Mouse (Mus musculus) midbrain, embryonic 13.5 days (tissue): ENCODE measurements around the gene Smyd3. TPM values are rescaled to one million over a fixed set of nuclear protein-coding genes. Genes with fewer than 3 reads are reported as not detected.

Experiments used
- ATAC-seq: fragments of 200-750 bp; cut with Nextera tagmentation; 2 replicates; pipeline ENCODE4 v1.8.0; 2017; ENCODE audit warnings: mild to moderate bottlenecking, moderate TSS enrichment, moderate library complexity
- H3K27ac ChIP-seq: fragments of 300-500 bp; sonication (generic); 2 replicates; pipeline ENCODE4 v1.5.1; 2015; ENCODE audit warnings: inconsistent platforms, mild to moderate bottlenecking, moderate library complexity
- H3K27me3 ChIP-seq: fragments of 300-500 bp; sonication (generic); 2 replicates; pipeline ENCODE4 v1.6.1; 2015; ENCODE audit warnings: mild to moderate bottlenecking, inconsistent platforms
- H3K36me3 ChIP-seq: fragments of 300-500 bp; sonication (generic); 2 replicates; pipeline ENCODE4 v1.6.1; 2015; ENCODE audit warnings: mild to moderate bottlenecking, inconsistent platforms
- H3K4me1 ChIP-seq: fragments of 300-500 bp; sonication (generic); replicated peaks from 2 replicates; pipeline ENCODE4 v1.6.1; 2015; ENCODE audit warnings: inconsistent platforms
- H3K4me2 ChIP-seq: fragments of 300-500 bp; sonication (generic); replicated peaks from 2 replicates; pipeline ENCODE4 v1.6.1; 2015; ENCODE audit warnings: moderate library complexity, mild to moderate bottlenecking, inconsistent platforms
- H3K4me3 ChIP-seq: fragments of 300-500 bp; sonication (generic); replicated peaks from 2 replicates; pipeline ENCODE4 v1.5.1; 2015; ENCODE audit warnings: mild to moderate bottlenecking, inconsistent platforms
- H3K9ac ChIP-seq: fragments of 300-500 bp; sonication (generic); replicated peaks from 2 replicates; pipeline ENCODE4 v1.6.1; 2015; ENCODE audit warnings: mild to moderate bottlenecking, inconsistent platforms
- H3K9me3 ChIP-seq: fragments of 300-500 bp; sonication (generic); 2 replicates; pipeline ENCODE4 v1.6.1; 2016; ENCODE audit warnings: mild to moderate bottlenecking, inconsistent platforms
- WGBS: fragments of 180-500 bp; shearing (Covaris S2); methylation state at CpG from one replicate; pipeline ENCODE4 v1.1.7; 2015; 5-methylcytosine and 5-hydroxymethylcytosine counted together
- polyA plus RNA-seq: library from polyadenylated mRNA; unstranded; fragments of >200 nt; fragmentation: Nextera tagmentation; extraction: Ambion mirVana; gene quantifications from 2 replicates; pipeline ENCODE4 v1.2.1, GENCODE M21; 2015

The Smyd3 gene
- polyA plus RNA-seq, 1 experiment from 2014 or later, result 14.5 TPM

DNA sequence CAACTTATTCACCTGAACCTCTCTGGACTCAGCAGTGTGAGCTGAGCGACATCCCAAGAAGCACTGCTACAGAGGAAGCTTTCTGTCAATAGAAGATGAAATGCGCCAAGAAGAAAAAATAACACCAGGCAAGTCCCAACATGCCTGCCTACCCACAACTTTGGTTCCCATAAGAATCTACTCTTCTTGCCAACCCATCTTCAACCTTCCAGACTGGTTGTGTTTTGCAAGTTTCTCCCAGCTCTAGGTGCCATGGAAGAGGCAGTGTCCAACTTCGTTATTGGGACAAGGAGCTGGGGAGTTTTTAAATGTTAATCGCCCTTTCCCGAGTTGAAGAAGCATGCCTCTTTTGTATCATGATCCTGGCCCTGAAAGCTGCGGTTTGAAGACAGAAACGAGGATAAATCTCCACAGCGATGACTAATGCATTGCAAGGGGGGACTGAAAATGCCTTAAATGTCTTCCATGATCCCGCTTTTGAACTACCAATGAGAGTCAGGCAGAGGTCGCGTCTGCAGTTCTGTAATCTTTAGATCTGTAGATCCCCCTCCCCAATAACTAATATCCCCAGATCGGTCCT is 376.7 kb downstream of the Smyd3 start:
- Histone ChIP-seq H3K4me1 (peaks cover 10% of the 10 kb centered on the region), H3K36me3 (no peaks in the 10 kb centered on the region), H3K27me3 (no peaks in the 10 kb centered on the region), H3K27ac (no peak overlapping the region), H3K4me2 (no peak overlapping the region), H3K9me3 (no peaks in the 10 kb centered on the region), H3K4me3 (no peak overlapping the region), H3K9ac (no peak overlapping the region)
- no peak for ATAC-seq
- 78% methylated on average over 12 of the region's 12 CpGs for WGBS

DNA sequence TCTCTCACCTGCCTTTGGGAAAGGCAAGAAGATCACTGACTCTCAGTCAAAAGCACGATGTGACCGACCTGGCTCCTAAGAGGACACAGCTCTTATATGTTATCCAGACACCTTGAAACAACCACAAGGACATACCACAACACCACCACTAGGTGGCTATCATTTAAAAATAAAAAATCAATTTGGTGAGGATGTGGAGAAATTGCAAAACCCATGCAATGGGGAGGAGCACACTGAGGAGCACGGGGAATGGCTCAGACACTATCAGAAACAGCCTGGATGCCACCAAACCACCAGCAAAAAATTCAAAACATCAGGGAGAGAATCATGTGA is 380.7 kb downstream of the Smyd3 start:
- no peak overlapping the region for H3K4me2 ChIP-seq
- no peaks in the 10 kb centered on the region; the same call in 1 of the 2 replicates for H3K9me3 ChIP-seq
- no peak overlapping the region for H3K27ac ChIP-seq
- WGBS, result 75% methylated on average over 3 of the region's 3 CpGs
- ATAC-seq, result no peak
- no peak overlapping the region for H3K9ac ChIP-seq
- no peaks in the 10 kb centered on the region for H3K36me3 ChIP-seq
- H3K4me3 ChIP-seq, result no peak overlapping the region
- no peaks in the 10 kb centered on the region for H3K27me3 ChIP-seq
- peaks cover 8% of the 10 kb centered on the region for H3K4me1 ChIP-seq

DNA sequence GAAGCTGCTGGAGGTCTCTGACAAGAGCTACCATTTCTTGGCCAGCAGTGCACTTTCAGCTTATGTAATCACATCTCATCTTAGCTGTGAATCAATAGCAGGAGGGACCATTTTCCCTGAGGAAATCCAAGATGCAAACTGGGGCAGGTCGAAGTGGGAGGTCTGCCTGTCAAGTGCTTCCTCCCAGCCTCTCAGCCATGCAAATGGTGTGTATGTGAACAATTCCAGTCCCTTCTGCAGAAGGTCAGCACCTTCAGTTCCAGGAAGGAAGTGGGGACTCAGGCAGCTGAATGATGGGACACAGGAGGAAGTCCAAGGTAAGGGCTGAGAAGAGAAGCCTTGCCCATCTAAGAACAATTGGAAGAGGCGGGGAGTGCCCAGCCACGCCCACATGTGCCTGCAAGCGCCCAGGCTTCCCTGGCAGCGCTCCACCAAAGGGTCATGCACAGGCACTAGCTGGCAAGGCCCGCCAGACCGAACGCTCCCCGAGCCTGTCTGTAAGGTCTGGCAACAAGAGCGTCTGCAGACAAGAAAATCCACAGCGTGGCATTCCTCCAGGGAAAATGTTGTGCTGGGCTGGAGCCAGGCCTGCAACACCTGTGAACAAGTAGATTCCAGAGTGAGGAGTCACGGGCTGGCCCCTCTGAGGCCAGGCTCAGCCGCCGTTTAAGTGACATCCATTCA is 381.2 kb downstream of the Smyd3 start:
- H3K9me3 ChIP-seq, result no peaks in the 10 kb centered on the region; the same call in 1 of the 2 replicates
- H3K9ac ChIP-seq, result no peak overlapping the region
- no peak overlapping the region for H3K4me2 ChIP-seq
- H3K4me3 ChIP-seq, result no peak overlapping the region
- ATAC-seq, result 0 out of 2 replicates have a peak, but pooled peaks have one; percentile 30
- peaks cover 8% of the 10 kb centered on the region for H3K4me1 ChIP-seq
- no peaks in the 10 kb centered on the region for H3K36me3 ChIP-seq
- no peaks in the 10 kb centered on the region for H3K27me3 ChIP-seq
- H3K27ac ChIP-seq, result no peak overlapping the region
- 66% methylated on average over 14 of the region's 14 CpGs for WGBS

DNA sequence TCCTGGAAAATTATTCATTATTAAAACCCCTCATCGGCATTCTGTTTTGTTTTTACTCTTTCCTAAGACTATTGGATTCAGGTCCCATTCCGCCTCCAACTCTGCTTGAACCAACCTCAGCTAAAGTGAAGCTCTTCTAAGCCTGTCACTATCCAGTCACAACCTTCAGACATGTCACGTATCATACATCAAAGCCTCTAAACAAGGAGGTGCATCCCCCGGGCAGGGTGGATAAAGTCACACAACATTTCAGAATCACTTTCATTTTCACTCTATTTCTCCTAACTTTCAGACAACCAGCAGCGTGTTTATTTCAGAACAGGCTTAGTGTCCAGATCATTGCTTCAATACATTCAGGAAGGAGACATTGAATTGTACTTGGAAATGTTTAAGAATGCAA is 387.8 kb downstream of the Smyd3 start:
- Histone ChIP-seq H3K27me3 (no peaks in the 10 kb centered on the region), H3K27ac (no peak overlapping the region), H3K9me3 (no peaks in the 10 kb centered on the region; the same call in 1 of the 2 replicates), H3K4me3 (no peak overlapping the region), H3K4me1 (0 out of 2 replicates have a peak, but pooled peaks cover 5% of the 10 kb centered on the region), H3K4me2 (no peak overlapping the region), H3K36me3 (no peaks in the 10 kb centered on the region), H3K9ac (no peak overlapping the region)
- 89% methylated on average over 5 of the region's 5 CpGs for WGBS
- ATAC-seq, result no peak

DNA sequence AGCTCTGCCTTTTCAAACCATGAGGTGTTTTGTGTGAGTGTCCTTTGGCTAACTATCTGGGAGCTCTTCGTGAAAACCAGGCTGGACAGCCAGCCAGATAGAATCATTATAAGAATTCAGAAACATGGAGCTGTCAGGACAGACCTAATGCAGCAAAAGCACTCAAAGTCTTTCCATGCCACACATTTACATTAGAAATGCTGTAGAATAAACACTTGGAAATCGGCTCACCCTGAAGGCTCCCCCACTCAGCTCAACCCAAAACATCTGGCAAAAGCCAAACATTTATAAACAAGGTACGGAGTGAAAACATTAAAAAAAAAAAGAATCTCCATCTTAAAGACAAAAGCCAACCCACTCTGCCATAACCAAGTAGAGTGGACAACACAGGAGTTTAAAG is 391.6 kb downstream of the Smyd3 start:
- no peaks in the 10 kb centered on the region for H3K36me3 ChIP-seq
- WGBS, result 77% methylated on average over 3 of the region's 3 CpGs
- no peak overlapping the region for H3K27ac ChIP-seq
- H3K9ac ChIP-seq, result no peak overlapping the region
- no peak overlapping the region for H3K4me3 ChIP-seq
- H3K4me2 ChIP-seq, result no peak overlapping the region
- H3K9me3 ChIP-seq, result no peaks in the 10 kb centered on the region
- H3K27me3 ChIP-seq, result peaks cover 4% of the 10 kb centered on the region; the same call in 1 of the 2 replicates
- 0 out of 2 replicates have a peak, but pooled peaks cover 5% of the 10 kb centered on the region for H3K4me1 ChIP-seq
- ATAC-seq, result no peak

DNA sequence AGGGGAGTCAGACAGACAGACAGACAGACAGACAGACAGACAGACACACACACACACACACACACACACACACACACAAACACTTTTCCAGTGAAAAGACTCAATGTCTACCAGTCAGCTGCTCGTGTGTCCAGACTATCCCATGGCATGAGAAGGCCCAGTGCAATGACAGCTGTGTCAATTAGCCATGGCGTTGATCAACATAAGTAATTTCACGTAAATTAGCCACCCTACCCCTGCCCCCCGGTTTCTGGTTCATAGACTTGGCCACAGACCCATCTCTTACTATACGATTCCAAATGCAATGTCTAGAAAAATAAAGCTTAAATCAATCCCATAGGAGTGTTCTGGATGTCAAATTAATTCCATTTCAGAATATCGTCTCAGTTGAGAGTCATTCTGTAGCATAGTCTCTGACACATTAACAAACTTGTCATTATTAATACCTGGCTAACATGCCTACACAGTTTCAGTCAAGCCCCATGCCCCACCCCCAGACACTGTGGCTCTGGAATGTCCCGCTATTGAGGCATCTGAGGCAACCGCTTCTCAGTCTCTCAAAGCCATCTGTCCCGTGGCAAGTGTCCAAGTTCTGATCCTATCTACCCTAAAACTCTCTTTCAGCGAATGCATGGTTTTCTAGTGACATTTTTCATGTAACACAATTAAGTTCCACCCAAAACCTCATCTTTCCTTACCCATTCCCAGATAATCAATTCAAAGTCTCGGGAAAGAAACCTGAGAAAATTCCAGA is 395.2 kb downstream of the Smyd3 start:
- no peak overlapping the region for H3K27ac ChIP-seq
- H3K4me2 ChIP-seq, result no peak overlapping the region
- 73% methylated on average over 11 of the region's 11 CpGs for WGBS
- peaks cover 12% of the 10 kb centered on the region; the same call in 1 of the 2 replicates for H3K4me1 ChIP-seq
- H3K9ac ChIP-seq, result no peak overlapping the region
- no peaks in the 10 kb centered on the region for H3K9me3 ChIP-seq
- H3K4me3 ChIP-seq, result no peak overlapping the region
- H3K27me3 ChIP-seq, result peaks cover 4% of the 10 kb centered on the region
- ATAC-seq, result no peak
- H3K36me3 ChIP-seq, result no peaks in the 10 kb centered on the region

DNA sequence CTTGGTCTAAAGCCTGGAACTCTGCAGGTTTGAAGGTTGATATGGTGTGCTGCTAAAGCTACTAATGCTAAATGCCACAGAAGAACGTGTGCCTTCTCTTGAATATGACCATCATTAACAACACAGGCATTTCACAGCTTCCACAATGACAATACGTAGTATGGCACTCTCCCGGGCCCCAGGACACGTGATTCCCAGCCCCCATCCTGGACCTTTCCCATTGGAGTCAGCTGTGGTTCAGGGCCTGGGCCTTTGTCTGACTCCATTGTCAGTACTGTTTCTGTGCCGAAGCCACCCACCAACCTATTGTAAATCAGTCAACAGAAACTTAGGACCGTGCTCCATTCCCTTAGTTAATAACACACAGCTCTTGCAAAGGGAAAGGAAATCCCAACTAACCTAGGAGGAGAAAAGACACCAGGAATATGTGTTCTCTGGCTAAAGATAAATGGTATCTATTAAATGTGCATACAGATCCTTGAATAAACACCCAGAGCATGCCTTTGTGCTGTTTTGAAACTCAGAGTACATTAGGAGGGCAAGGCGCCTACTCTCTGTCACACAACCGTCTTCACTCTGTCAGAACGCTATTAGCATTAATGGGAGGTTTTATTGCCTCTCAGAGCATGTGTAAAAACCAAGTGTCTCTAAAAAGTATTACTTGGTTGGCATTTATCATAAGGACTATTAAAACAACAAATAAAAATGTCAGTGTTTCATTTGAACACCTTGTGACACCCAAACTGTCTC is 397.4 kb downstream of the Smyd3 start:
- H3K4me1 ChIP-seq, result peaks cover 7% of the 10 kb centered on the region; the same call in 1 of the 2 replicates
- H3K9ac ChIP-seq, result no peak overlapping the region
- H3K27ac ChIP-seq, result no peak overlapping the region
- no peak overlapping the region for H3K4me3 ChIP-seq
- no peak overlapping the region for H3K4me2 ChIP-seq
- no peaks in the 10 kb centered on the region for H3K36me3 ChIP-seq
- ATAC-seq, result no peak
- no peaks in the 10 kb centered on the region for H3K9me3 ChIP-seq
- H3K27me3 ChIP-seq, result peaks cover 4% of the 10 kb centered on the region
- WGBS, result 29% methylated on average over 9 of the region's 9 CpGs

DNA sequence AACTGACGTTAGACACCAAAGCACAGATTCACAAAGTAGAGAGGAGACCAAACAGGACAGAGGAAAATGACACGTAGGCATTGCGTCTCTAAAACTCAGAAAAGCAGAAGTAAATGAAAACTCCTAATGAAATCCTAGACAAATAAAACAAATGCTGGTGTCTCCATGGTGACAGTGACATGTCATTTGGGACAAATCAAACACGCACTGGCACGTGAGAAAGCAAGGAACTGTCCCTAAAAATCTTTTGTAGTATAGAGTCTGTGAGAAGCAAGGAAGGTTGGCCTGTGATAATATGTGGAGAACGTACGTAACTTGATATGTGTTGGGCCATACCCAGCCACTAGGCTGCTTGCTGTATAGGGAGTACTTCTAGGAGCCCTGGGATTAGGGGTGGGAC is 399.2 kb downstream of the Smyd3 start:
- WGBS, result 81% methylated on average over 7 of the region's 7 CpGs
- H3K4me3 ChIP-seq, result no peak overlapping the region
- H3K4me1 ChIP-seq, result peaks cover 7% of the 10 kb centered on the region; the same call in 1 of the 2 replicates
- ATAC-seq, result no peak
- H3K9me3 ChIP-seq, result no peaks in the 10 kb centered on the region
- H3K27ac ChIP-seq, result no peak overlapping the region
- no peaks in the 10 kb centered on the region for H3K36me3 ChIP-seq
- H3K4me2 ChIP-seq, result no peak overlapping the region
- peaks cover 4% of the 10 kb centered on the region for H3K27me3 ChIP-seq
- no peak overlapping the region for H3K9ac ChIP-seq

DNA sequence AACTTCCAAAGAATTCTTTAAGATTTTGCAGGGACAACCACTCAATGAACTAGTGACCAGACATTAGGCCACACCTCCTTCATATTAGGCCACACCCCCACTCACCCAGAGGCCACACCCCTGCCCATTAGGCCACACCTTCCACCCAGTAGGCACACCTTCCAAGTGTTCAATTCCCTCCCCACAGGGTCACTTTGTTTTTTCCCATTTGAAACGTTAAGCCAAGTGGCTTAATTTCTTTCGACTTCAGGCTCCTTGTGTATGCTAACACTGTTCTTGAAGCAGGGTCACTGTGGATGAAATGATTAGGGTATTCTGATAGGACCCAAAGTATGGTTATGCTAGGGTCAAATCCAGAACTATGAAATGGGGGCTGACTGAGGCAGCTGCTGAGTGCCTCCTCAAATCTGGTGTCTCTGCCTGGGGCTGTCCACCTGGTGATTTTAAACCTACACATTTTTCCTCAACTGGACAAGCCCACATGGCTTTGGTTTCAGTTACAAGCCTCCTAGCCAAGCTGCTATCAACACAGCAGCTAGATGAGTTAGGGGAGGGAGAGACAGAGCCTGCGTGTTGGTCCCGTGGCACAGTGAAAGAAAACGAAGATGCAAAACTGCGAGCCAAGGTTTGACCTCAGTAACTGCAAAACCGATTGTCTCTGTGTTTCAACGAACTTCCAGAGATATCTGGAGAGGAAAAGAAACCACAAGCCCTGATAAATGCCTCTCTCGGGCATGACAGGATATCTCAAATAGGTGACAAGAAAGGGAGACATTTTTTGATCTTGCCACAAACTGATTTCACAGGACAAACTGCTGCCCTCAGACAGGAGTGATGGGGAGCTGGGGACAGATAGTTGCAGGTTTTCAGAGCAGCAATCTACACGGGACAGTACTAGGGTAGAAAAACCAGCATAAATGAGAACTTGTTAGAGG is 400.8 kb downstream of the Smyd3 start:
- ATAC-seq, result no peak
- Histone ChIP-seq H3K27ac (no peak overlapping the region), H3K4me1 (peaks cover 7% of the 10 kb centered on the region; the same call in 1 of the 2 replicates), H3K36me3 (no peaks in the 10 kb centered on the region), H3K9me3 (no peaks in the 10 kb centered on the region), H3K4me2 (no peak overlapping the region), H3K4me3 (no peak overlapping the region), H3K27me3 (peaks cover 8% of the 10 kb centered on the region), H3K9ac (no peak overlapping the region)
- WGBS, result 90% methylated on average over 10 of the region's 10 CpGs

DNA sequence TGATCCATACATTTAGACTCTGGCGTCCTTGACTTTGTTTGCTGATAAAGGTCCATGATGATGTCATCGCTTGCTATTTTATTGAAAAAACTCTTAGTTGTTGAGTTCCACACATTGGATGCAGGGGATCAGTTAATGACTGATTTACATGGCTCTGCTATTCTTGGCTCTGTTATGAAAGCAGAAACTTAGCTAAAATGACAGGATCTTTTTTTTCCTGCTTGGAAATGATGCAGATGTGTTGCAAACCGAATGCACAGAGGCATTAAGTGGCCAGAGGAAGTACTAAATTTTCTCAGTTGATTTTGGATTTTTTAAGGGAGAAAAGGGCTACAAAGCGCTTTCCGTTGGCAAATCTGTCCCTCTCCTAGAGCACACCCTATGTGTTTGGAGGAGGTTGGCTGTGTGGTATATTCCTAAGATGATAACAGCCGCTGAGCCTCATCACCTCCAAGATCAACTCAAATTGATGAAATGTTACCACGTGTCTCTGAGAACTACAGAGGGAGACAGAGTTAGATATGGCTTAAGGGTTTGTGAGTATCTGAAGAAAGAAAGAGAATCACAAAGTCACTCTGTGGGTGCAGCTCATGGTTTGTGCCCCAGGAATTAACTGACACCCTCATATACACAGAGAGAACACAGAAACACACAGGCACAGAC is 402.9 kb downstream of the Smyd3 start:
- H3K36me3 ChIP-seq, result no peaks in the 10 kb centered on the region
- peaks cover 9% of the 10 kb centered on the region; the same call in 1 of the 2 replicates for H3K27me3 ChIP-seq
- WGBS, result 93% methylated on average over 7 of the region's 7 CpGs
- H3K4me3 ChIP-seq, result no peak overlapping the region
- H3K4me2 ChIP-seq, result no peak overlapping the region
- no peak overlapping the region for H3K9ac ChIP-seq
- H3K4me1 ChIP-seq, result peaks cover under 1% of the 10 kb centered on the region; the same call in 1 of the 2 replicates
- H3K27ac ChIP-seq, result no peak overlapping the region
- ATAC-seq, result no peak
- H3K9me3 ChIP-seq, result no peaks in the 10 kb centered on the region

DNA sequence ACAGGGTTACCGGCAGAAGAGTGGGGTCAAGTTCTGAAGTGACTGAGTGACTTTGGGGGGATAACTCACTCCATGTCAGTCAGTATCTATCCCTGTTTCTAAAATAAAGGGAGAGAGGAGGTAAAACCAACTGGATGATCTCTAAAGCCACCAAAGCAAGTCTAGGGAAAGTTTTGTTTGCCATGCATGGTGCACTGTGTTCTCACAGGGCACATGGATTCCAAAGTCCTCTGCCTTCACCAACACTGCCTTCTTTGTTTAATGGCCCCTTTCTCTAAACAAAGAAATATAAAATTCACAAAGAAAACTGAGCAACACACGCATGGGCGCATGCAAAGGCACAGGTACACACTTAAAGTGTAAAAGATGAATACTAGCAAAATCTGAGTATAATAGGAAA is 403.5 kb downstream of the Smyd3 start:
- ATAC-seq, result no peak

More for the DNA sequence above, 403.5 kb downstream of the Smyd3 start:
- H3K9ac ChIP-seq, result no peak overlapping the region
- no peaks in the 10 kb centered on the region for H3K36me3 ChIP-seq
- H3K4me3 ChIP-seq, result no peak overlapping the region
- WGBS, result 93% methylated on average over 3 of the region's 3 CpGs
- no peak overlapping the region for H3K27ac ChIP-seq
- H3K4me1 ChIP-seq, result no peaks in the 10 kb centered on the region
- H3K27me3 ChIP-seq, result peaks cover 12% of the 10 kb centered on the region
- H3K4me2 ChIP-seq, result no peak overlapping the region
- H3K9me3 ChIP-seq, result no peaks in the 10 kb centered on the region
